In genomic region chr8:72421362-72422335, GRCm38 (mm10) we compare ENCODE assay signal across 8 mouse cellular contexts. TPM values are rescaled to one million over a fixed set of nuclear protein-coding genes. Genes with fewer than 3 reads are reported as not detected.
DNase-seq lines count a peak whose midpoint lies in the region; ATAC-seq lines count a peak whose summit lies in the region.

Eps15l1 (minus strand) TSS chr8:72421460.

- H3K4me1 ChIP-seq in hindbrain, embryonic 11.5 days (replicated peaks; ENCODE audit: control insufficient read depth, insufficient read depth, low read length), result peaks cover 12% of the 10 kb centered on the region

- H3K27me3 ChIP-seq in hindbrain, embryonic 11.5 days (ENCODE audit: control insufficient read depth, insufficient read depth, low read length), result no peaks in the 10 kb centered on the region

- H3K27ac ChIP-seq in hindbrain, embryonic 11.5 days (ENCODE audit: low read depth, low read length), result peak within 1 kb of the TSS; percentile 76

- peak within 1 kb of the TSS; percentile 86 for H3K9ac ChIP-seq in hindbrain, embryonic 11.5 days (ENCODE audit: low read depth, low read length)

- ATAC-seq in hindbrain, embryonic 11.5 days (ENCODE audit: low FRiP score), result peak; percentile 98

- peak; percentile 98 for DNase-seq in Muller cell, postnatal 12 days (ENCODE audit: inconsistent ontology term)
- peak; percentile 98 for DNase-seq in cerebellum, adult 9-11 months
- peak; percentile 98 to 99 for DNase-seq in frontal cortex, adult 2 months (ENCODE audit: extremely low spot score in 1 of 2, low spot score in 1 of 2)
- peak; percentile 99 for DNase-seq in hindbrain, embryonic 11.5 days (ENCODE audit: low spot score)
- DNase-seq in layer of hippocampus, postnatal 10 days (ENCODE audit: low spot score in 2 of 2), result peak; percentile 97 to 98
- peak; percentile 100 for DNase-seq in lung, postnatal 10 days
- DNase-seq in ovary, postnatal 36 days (ENCODE audit: low spot score), result peak; percentile 99
- peak; percentile 99 for DNase-seq in thymus, postnatal 25 days

- under 1% methylated on average over 47 of the region's 48 CpGs for WGBS in hindbrain, embryonic 11.5 days

- H3K4me2 ChIP-seq in hindbrain, embryonic 11.5 days (replicated peaks; ENCODE audit: low read depth, low read length), result peak within 1 kb of the TSS; percentile 47

- H3K9me3 ChIP-seq in hindbrain, embryonic 11.5 days (ENCODE audit: control insufficient read depth, low read length), result no peaks in the 10 kb centered on the region

- H3K4me3 ChIP-seq in hindbrain, embryonic 11.5 days (ENCODE audit: low read depth, low read length), result peak within 1 kb of the TSS; percentile 90

- H3K36me3 ChIP-seq in hindbrain, embryonic 11.5 days (ENCODE audit: control insufficient read depth, insufficient read depth, low read length), result no peaks in the 10 kb centered on the region

RNA-seq across cellular contexts. Expression of gene Eps15l1, which starts in this region (rescaled TPM):
- 76.1 and 81.8 TPM in 2 replicates for polyA plus RNA-seq in frontal cortex, adult 2 months (2012; rRNA removed)
- polyA plus RNA-seq in hindbrain, embryonic 11.5 days (2014; fragmentation: Nextera tagmentation; extraction: Ambion mirVana), result 73.4 and 75.9 TPM in 2 replicates
- total RNA-seq in layer of hippocampus, postnatal 10 days (2021), result 10 to 100 TPM; 73.3 to 73.5 TPM

Comparison
In these comparisons a context has a peak if more than half of its experiments do, and no peak if none do; other contexts are left out.
1. Peak in every context shown above with its lines: DNase-seq, ATAC-seq, H3K4me3 ChIP-seq and H3K27ac ChIP-seq.